ENCODE assay signal across 16 mouse cellular contexts in the genomic region with DNA sequence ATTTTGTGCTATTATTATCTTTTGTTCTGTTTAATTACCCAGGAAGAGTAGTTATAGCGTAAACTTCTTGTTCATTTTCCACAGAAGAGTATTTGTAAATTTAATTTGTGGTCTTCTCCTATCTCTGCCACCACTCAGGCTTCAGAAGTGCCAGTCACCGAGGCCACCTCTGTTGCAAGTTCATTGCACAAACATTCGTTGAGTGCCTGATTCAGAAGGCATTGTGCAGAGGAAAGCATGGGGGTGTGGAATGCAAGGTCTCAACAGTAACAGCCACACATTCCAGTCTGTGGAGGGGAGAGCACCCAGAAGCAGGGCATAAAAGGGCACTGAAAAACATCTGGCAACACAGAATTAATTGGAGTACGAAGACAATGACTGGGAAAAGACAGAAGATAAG.
DNase-seq lines count a peak whose midpoint lies in the region; ATAC-seq and TF ChIP-seq lines count a peak whose summit lies in the region.
"Had no signal": no experiment of that assay in that cellular context is flagged by ENCODE, and none has a peak within 500 bp of the region (broad histone marks: within the 10 kb centered on the region; RNA-seq: fewer than 3 reads in every experiment).

No protein-coding gene starts in this region.

- no peak for TF ChIP-seq POLR2A in liver, adult 2 months (IDR thresholded peaks at IDR 0.05; ENCODE audit: extremely low read depth, insufficient read depth, low read length)

- H3K36me3 ChIP-seq in forebrain, postnatal 0 days (ENCODE audit: insufficient read depth) = no peaks in the 10 kb centered on the region
- H3K36me3 ChIP-seq in forebrain, embryonic 16.5 days (ENCODE audit: control insufficient read depth, insufficient read depth) = no peaks in the 10 kb centered on the region
- H3K36me3 ChIP-seq in liver, adult 2 months (ENCODE audit: control insufficient read depth, insufficient read depth, low read length) = no peaks in the 10 kb centered on the region
- no peaks in the 10 kb centered on the region for H3K36me3 ChIP-seq in liver, embryonic 11.5 days (ENCODE audit: control insufficient read depth, insufficient read depth, low read length)
- H3K36me3 ChIP-seq in neural tube, embryonic 15.5 days = no peaks in the 10 kb centered on the region
- no peaks in the 10 kb centered on the region for H3K36me3 ChIP-seq in limb, embryonic 10.5 days
- H3K36me3 ChIP-seq: embryonic facial prominence, embryonic 12.5 days; intestine, embryonic 15.5 days; neural tube, embryonic 12.5 days had no signal

- peak; percentile 6; the same call in 1 of the 2 replicates for ATAC-seq in forebrain, postnatal 0 days
- no peak for ATAC-seq in forebrain, embryonic 16.5 days
- ATAC-seq in liver, embryonic 11.5 days (replicated peaks; ENCODE audit: low FRiP score) = no peak
- ATAC-seq in neural tube, embryonic 15.5 days (ENCODE audit: low FRiP score) = peak; percentile 65; the same call in 1 of the 2 replicates
- ATAC-seq: intestine, embryonic 15.5 days; liver, postnatal 0 days had no signal

- no peak overlapping the region for H3K9ac ChIP-seq in forebrain, postnatal 0 days
- no peak overlapping the region for H3K9ac ChIP-seq in forebrain, embryonic 16.5 days (replicated peaks; ENCODE audit: low read depth, low read length)
- H3K9ac ChIP-seq in liver, adult 2 months (ENCODE audit: low read depth, low read length) = no peak overlapping the region
- H3K9ac ChIP-seq in liver, embryonic 11.5 days (ENCODE audit: low read depth, low read length) = no peak overlapping the region
- H3K9ac ChIP-seq in neural tube, embryonic 15.5 days (replicated peaks) = no peak overlapping the region
- H3K9ac ChIP-seq: embryonic facial prominence, embryonic 12.5 days; hindbrain, embryonic 14.5 days; intestine, embryonic 15.5 days; liver, postnatal 0 days; neural tube, embryonic 12.5 days had no signal

- WGBS in forebrain, postnatal 0 days = 46% methylated on average over 4 of the region's 4 CpGs
- 52% methylated on average over 4 of the region's 4 CpGs for WGBS in forebrain, embryonic 16.5 days
- WGBS in liver, adult 2 months = 27% methylated on average over 4 of the region's 4 CpGs
- 41% methylated on average over 4 of the region's 4 CpGs for WGBS in liver, embryonic 11.5 days
- WGBS in neural tube, embryonic 15.5 days = 41% methylated on average over 4 of the region's 4 CpGs
- 61% methylated on average over 4 of the region's 4 CpGs for WGBS in limb, embryonic 10.5 days

- H3K9me3 ChIP-seq in forebrain, postnatal 0 days (ENCODE audit: low read length) = no peaks in the 10 kb centered on the region
- H3K9me3 ChIP-seq in forebrain, embryonic 16.5 days (ENCODE audit: control insufficient read depth, low read length) = no peaks in the 10 kb centered on the region
- no peaks in the 10 kb centered on the region for H3K9me3 ChIP-seq in liver, embryonic 11.5 days (ENCODE audit: control insufficient read depth, low read length)
- H3K9me3 ChIP-seq in neural tube, embryonic 15.5 days (replicated peaks) = no peaks in the 10 kb centered on the region
- no peaks in the 10 kb centered on the region for H3K9me3 ChIP-seq in limb, embryonic 10.5 days (replicated peaks)
- H3K9me3 ChIP-seq: embryonic facial prominence, embryonic 12.5 days; intestine, embryonic 15.5 days; neural tube, embryonic 12.5 days had no signal

- no peaks in the 10 kb centered on the region for H3K79me2 ChIP-seq in liver, adult 2 months (ENCODE audit: control insufficient read depth, insufficient read depth, low read length)

- H3K27me3 ChIP-seq in forebrain, postnatal 0 days (ENCODE audit: insufficient read depth, low read length) = no peaks in the 10 kb centered on the region
- no peaks in the 10 kb centered on the region for H3K27me3 ChIP-seq in forebrain, embryonic 16.5 days (replicated peaks; ENCODE audit: control insufficient read depth, insufficient read depth, low read length)
- H3K27me3 ChIP-seq in liver, adult 2 months (ENCODE audit: control insufficient read depth, insufficient read depth, low read length) = no peaks in the 10 kb centered on the region
- no peaks in the 10 kb centered on the region for H3K27me3 ChIP-seq in liver, embryonic 11.5 days (replicated peaks; ENCODE audit: control insufficient read depth, insufficient read depth, low read length)
- no peaks in the 10 kb centered on the region for H3K27me3 ChIP-seq in neural tube, embryonic 15.5 days (replicated peaks)
- no peaks in the 10 kb centered on the region for H3K27me3 ChIP-seq in limb, embryonic 10.5 days (ENCODE audit: low read depth, poor library complexity, severe bottlenecking)
- H3K27me3 ChIP-seq: embryonic facial prominence, embryonic 12.5 days; intestine, embryonic 15.5 days; megakaryocyte, embryonic 14.5 days; neural tube, embryonic 12.5 days had no signal

- no peak overlapping the region for H3K4me3 ChIP-seq in forebrain, postnatal 0 days (ENCODE audit: low read depth, low read length)
- H3K4me3 ChIP-seq in forebrain, embryonic 16.5 days (replicated peaks; ENCODE audit: low read length) = no peak overlapping the region
- H3K4me3 ChIP-seq in liver, adult 2 months (ENCODE audit: insufficient read depth, low read depth, low read length) = no peak overlapping the region
- no peak overlapping the region for H3K4me3 ChIP-seq in liver, embryonic 11.5 days (ENCODE audit: low read depth, low read length)
- no peak overlapping the region for H3K4me3 ChIP-seq in neural tube, embryonic 15.5 days (replicated peaks)
- no peak overlapping the region for H3K4me3 ChIP-seq in limb, embryonic 10.5 days
- H3K4me3 ChIP-seq: embryonic facial prominence, embryonic 12.5 days; intestine, embryonic 15.5 days; megakaryocyte, embryonic 14.5 days; neural tube, embryonic 12.5 days had no signal

- no peak for DNase-seq in forebrain, postnatal 0 days
- DNase-seq in liver, adult 2 months (ENCODE audit: extremely low read depth, low read depth, low spot score) = peak; percentile 12
- no peak for DNase-seq in liver, embryonic 11.5 days (ENCODE audit: low spot score)
- peak; percentile 15 for DNase-seq in R1 (ENCODE audit: low read depth, low spot score)
- no peak for DNase-seq in limb, embryonic 10.5 days (ENCODE audit: low spot score)
- DNase-seq: cerebellum, adult 11 months; cerebellum, postnatal 14 days; liver, postnatal 0 days; thymus, postnatal 25 days had no signal

- TF ChIP-seq CTCF in forebrain, postnatal 0 days (IDR thresholded peaks at IDR 0.05; ENCODE audit: low read depth) = no peak
- no peak for TF ChIP-seq CTCF in liver, adult 2 months (IDR thresholded peaks at IDR 0.05; ENCODE audit: low read depth, low read length)

- no peaks in the 10 kb centered on the region for H3K4me1 ChIP-seq in forebrain, postnatal 0 days (ENCODE audit: insufficient read depth)
- H3K4me1 ChIP-seq in forebrain, embryonic 16.5 days (replicated peaks; ENCODE audit: control insufficient read depth, insufficient read depth, low read length) = no peaks in the 10 kb centered on the region
- H3K4me1 ChIP-seq in liver, adult 2 months (ENCODE audit: control insufficient read depth, insufficient read depth, low read length) = no peaks in the 10 kb centered on the region
- no peaks in the 10 kb centered on the region for H3K4me1 ChIP-seq in liver, embryonic 11.5 days (replicated peaks; ENCODE audit: control insufficient read depth, insufficient read depth, low read length)
- H3K4me1 ChIP-seq in neural tube, embryonic 15.5 days = no peaks in the 10 kb centered on the region
- no peaks in the 10 kb centered on the region for H3K4me1 ChIP-seq in limb, embryonic 10.5 days
- H3K4me1 ChIP-seq: embryonic facial prominence, embryonic 12.5 days; intestine, embryonic 15.5 days; megakaryocyte, embryonic 14.5 days; neural tube, embryonic 12.5 days had no signal

- H3K4me2 ChIP-seq in forebrain, postnatal 0 days (ENCODE audit: low read depth) = no peak overlapping the region
- no peak overlapping the region for H3K4me2 ChIP-seq in forebrain, embryonic 16.5 days (ENCODE audit: low read length)
- no peak overlapping the region for H3K4me2 ChIP-seq in liver, embryonic 11.5 days
- no peak overlapping the region for H3K4me2 ChIP-seq in neural tube, embryonic 15.5 days
- H3K4me2 ChIP-seq: embryonic facial prominence, embryonic 12.5 days; hindbrain, embryonic 14.5 days; intestine, embryonic 15.5 days; neural tube, embryonic 12.5 days had no signal

- H3K27ac ChIP-seq in forebrain, postnatal 0 days (ENCODE audit: low read depth, low read length) = no peak overlapping the region
- no peak overlapping the region for H3K27ac ChIP-seq in forebrain, embryonic 16.5 days (ENCODE audit: low read length)
- H3K27ac ChIP-seq in liver, adult 2 months (replicated peaks; ENCODE audit: insufficient read depth, low read depth, low read length) = no peak overlapping the region
- H3K27ac ChIP-seq in liver, embryonic 11.5 days (ENCODE audit: low read depth, low read length) = no peak overlapping the region
- H3K27ac ChIP-seq in neural tube, embryonic 15.5 days (replicated peaks) = 0 out of 2 replicates have a peak overlapping the region, but pooled peaks have one; percentile 4
- H3K27ac ChIP-seq in limb, embryonic 10.5 days = no peak overlapping the region
- H3K27ac ChIP-seq: embryonic facial prominence, embryonic 12.5 days; hindbrain, embryonic 14.5 days; intestine, embryonic 15.5 days; neural tube, embryonic 12.5 days had no signal

Comparison
In these comparisons a context has a peak if more than half of its experiments do, and no peak if none do; other contexts are left out.
1. ATAC-seq: peak in forebrain, postnatal 0 days (single experiment) and neural tube, embryonic 15.5 days (single experiment); none in forebrain, embryonic 16.5 days (single experiment) and liver, embryonic 11.5 days (single experiment).
2. DNase-seq: peak in liver, adult 2 months (single experiment) and R1 (single experiment); none in forebrain, postnatal 0 days (single experiment), liver, embryonic 11.5 days (single experiment) and limb, embryonic 10.5 days (single experiment).